15 mouse cellular contexts compared by ENCODE assay signal in genomic region chr8:72285285-72285684, GRCm38 (mm10).
"Had no signal": no experiment of that assay in that cellular context is flagged by ENCODE, and none has a peak within 500 bp of the region (broad histone marks: within the 10 kb centered on the region; RNA-seq: fewer than 3 reads in every experiment).

No protein-coding gene starts in this region.

- H3K4me3 ChIP-seq: layer of hippocampus, adult 2 months; limb, embryonic 10.5 days; limb, embryonic 13.5 days; liver, embryonic 13.5 days had no signal

- H3K4me1 ChIP-seq: limb, embryonic 10.5 days had no signal

- H3K36me3 ChIP-seq: limb, embryonic 10.5 days; limb, embryonic 13.5 days; liver, embryonic 13.5 days had no signal

- H3K27me3 ChIP-seq: limb, embryonic 13.5 days; liver, embryonic 13.5 days had no signal

- H3K4me2 ChIP-seq: limb, embryonic 13.5 days; liver, embryonic 13.5 days; midbrain, embryonic 11.5 days had no signal

- H3K9ac ChIP-seq: limb, embryonic 13.5 days; liver, embryonic 13.5 days had no signal

- DNase-seq: kidney, adult 18-20 months; kidney, postnatal 25 days; layer of hippocampus, adult 9-11 months; liver, embryonic 13.5 days; lung, adult 2 months; lung, postnatal 14 days; lung, postnatal 4 days; midbrain, embryonic 14.5 days; right cerebral cortex, postnatal 25 days; thymus, postnatal 25 days had no signal

- H3K9me3 ChIP-seq: limb, embryonic 10.5 days; limb, embryonic 13.5 days; liver, embryonic 13.5 days had no signal

- H3K27ac ChIP-seq: kidney, postnatal 0 days; layer of hippocampus, adult 2 months; limb, embryonic 10.5 days; limb, embryonic 13.5 days; liver, embryonic 13.5 days had no signal
